Mouse (Mus musculus) E14TG2a.4 (cell line): ENCODE results near the gene Zfp37.

Experiments used
- CTCF ChIP-seq: conservative IDR thresholded peaks from 2 replicates; pipeline ENCODE4 v1.5.1; 2014; ENCODE audit warnings: low read length
- NANOG ChIP-seq: IDR thresholded peaks from 2 replicates; pipeline ENCODE4 v1.6.1; 2014; ENCODE audit warnings: borderline replicate concordance, low read length, mixed read lengths
- POU5F1 ChIP-seq: IDR thresholded peaks from 2 replicates; pipeline ENCODE4 v1.6.1; 2014; ENCODE audit warnings: low read length, borderline replicate concordance

DNA sequence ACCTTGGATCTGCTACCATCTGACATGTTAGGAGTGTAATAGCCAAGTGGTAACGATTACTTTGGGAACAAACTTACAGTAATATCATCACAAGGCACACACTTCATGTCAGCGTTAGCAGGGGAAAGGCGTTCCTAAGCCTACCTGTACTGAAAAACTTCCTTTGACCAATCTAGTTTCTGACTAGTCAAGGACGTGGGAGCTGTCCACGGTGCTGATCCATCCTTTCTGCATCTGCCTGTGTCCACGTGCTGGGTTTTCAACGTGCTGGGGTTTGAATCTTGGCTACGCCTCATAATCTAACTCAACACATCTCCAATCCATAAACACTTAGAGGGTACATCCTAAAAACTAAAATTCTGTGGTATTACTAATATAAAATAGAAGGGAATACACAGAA, 26.1 kb upstream of the Zfp37 start:
- TF ChIP-seq CTCF (no peak), NANOG (no peak), POU5F1 (no peak)
